Mouse (Mus musculus) natural killer cell, adult 2 months (primary cell): Measurements from ENCODE around the gene Icmt.

Experiments
- DNase-seq, 2 experiments: peaks; one replicate each; pipeline ENCODE4 v3.0.0; 2022; ENCODE audit warnings: low spot score in 2 of 2

The Icmt gene

GRCm38 (mm10) chr4:152338419-152339292 lies 41.6 kb downstream of the Icmt start, which contains the start of gene Chd5:
Chd5 (plus strand) TSS chr4:152338651.
- no peak for DNase-seq

GRCm38 (mm10) chr4:152339293-152339790 lies 42.3 kb downstream of the Icmt start:
- no peak for DNase-seq

DNA sequence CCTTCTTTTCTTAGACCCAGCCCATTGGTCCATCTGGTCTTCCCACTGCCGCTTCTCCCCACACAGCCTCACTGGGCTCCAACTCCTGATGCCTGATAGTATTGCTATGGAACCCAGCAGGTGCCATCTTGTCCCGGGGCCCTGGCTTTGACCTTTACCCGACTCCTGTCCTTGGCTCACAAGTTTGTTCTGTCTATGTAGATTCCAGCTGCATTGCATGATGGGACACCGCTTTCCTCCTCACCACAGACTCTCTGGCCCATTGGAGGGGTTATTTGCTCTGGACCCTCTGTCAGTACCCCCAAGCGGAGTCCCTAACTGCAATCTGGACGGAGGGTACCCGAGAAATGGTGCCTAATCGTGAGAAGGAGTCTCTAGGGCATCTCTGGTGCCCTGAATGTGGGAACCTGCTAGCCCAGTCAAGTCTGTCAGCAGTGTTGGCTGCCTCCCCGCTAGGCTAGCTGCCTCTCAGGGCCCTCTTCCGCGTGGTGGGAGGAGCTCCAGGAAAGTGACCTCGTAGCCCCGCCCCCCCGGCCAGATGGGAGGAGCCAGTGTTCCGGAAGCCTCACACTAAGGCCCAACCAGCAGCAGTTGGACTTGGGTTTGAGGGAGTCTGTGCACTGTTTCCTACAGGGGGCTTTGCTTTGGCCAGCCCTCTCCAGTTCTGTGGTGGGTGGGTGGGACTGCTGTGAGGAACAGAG lies 43.7 kb downstream of the Icmt start:
- peak; percentile 26 to 31 for DNase-seq

DNA sequence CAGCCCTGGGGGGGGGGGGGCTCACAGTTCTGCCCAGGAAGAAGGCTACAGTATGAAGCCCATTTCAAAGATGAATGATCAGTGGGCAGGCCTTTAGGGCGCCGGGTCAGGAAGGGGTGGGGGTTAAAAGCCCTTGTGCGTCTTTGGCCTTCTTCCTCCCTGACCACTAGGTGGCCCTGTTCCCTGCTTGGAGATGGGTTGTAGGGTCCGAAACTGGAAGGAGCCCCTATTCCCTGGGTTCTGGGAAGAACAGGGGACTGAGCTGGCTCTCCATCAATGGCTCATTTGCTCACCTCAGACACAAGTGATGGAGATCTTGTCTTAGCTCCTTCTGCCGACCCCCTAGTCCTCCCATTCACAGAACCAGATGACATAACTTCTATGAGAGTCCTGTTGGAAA lies 46.3 kb downstream of the Icmt start:
- peak; percentile 19 to 29 for DNase-seq

- no peak for DNase-seq
Measured at GRCm38 (mm10) chr4:152344651-152345050, 47.6 kb downstream of the Icmt start.

DNA sequence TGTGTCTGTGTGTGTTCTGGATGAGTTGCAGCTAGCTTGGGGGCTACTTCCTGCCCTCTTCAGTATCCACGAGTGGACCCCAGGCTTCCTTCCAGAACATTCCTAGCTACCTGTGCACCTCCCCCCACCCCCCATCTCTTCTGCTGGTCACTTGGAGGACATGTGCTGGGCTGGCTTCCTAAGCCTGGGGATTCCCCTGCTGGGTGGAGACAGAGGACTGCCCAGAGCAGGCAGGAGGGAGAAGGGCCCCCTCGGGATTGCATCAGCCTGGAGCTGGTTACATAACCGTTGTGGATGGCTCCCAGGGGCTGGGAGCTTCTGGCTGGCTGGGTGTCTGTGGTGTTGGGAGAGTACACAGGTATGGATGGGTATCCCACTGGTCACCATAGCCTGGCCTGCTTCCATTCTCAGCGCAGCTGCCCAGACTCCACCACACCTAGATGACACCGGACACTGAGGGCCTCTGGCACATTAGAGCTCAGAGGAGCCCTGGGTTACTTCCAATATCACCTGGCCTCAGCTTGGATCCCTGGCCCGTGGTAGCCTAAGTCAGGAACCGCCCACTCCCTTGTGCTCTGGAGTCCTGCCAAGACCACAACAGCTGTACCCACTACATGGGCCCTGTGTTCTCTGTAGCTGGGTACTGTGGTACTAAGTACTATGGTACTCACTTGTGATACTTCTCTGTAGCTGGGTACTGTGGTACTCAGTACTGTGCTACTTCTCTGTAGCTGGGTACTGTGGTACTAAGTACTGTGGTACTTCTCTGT lies 48.3 kb downstream of the Icmt start:
- no peak for DNase-seq

DNA sequence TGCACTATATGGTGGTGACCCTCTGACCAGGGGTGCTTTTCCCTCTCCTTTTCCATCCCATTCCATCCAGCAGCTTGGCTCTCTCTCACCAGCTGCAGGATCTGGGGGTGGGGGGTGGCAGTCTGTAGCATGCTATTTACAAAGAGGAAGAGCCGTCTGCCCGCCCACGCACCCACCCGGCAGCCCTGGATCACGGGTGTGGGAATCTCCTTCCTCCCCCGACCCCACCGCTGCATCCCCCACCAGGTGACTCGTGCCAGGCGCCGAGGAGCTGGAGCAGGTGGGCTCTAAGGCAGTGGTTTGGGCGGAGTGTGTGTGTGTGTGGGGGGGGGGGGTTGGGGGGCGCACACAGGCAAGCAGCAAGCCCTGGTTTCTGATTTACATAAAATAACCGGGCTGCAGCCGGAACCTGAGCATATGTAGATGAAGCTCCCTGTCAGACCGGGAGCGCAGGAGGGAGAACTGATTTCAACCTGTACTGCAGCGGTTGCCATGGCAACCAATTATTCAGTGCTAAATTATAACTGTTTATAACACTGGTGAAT lies 52.9 kb downstream of the Icmt start:
- DNase-seq: no peak

DNA sequence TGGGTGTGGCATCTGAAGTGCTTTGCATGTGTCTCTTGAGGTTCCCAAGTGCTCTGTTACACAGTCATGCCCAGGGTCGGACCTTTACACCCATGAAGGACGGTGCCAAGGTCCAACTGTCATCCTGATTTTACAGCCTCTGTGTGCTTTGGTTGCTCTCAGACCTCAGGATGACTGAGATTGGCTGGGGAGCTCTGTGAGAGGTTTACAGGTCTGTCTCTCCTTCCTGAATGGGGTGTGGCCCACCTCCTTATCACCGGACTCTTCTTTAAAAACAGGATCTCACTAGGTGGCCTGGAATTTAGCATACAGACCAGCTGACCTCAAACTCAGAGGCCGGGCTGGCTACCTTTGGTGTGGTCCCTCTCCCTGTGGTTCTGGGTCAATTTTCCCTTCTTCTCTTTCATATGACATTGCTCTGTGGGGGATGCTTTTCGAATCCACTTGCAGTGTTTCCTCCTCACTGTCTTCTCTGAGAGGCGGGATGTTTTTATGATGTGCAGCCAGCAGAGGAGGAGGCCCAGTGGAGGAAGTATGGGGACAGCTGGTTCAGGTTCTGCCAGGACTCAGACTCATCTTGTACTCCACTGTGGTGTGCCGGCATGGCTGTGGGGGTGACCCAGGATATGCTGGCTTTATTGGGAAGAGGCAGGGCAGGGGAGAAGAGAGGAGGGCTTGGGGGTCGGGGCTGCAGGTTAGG lies 53.8 kb downstream of the Icmt start:
- no peak for DNase-seq

GRCm38 (mm10) chr4:152351422-152352305 lies 54.6 kb downstream of the Icmt start:
- DNase-seq: no peak

DNA sequence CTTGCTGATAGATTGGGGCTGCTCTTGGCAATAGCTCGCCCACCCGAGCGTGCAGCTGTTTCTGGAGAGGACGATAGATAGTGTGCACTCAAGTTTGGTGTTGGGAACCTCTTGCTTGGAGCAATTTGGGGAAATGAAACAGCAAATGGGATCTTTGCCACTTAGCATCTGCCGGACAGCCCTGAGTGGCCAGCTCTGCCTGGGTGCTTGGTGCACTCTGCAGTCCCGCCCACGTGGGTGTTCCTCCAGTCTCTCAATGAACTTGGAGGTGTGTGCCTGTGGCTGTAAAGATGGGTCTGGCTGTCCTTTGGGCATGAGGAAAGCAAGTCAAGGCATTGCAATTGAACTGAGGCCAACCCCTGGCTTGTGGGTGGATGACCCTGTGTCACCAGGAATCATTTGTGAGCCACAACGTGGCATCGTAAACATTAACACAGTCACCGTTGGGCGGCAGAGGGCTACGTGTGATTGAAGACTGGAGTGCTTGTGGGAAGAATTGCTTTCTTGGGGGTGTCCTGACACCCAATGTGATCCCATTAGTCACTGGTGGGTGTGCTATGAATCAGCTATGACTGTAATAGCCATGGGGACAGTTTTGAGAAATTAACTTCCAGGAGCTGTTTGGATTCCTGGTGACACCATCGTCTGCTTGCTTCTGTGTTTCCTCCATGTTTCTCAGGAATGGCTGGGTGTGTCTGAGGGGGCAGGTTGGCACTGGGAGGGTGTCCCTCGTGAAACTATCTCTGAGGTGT lies 57.0 kb downstream of the Icmt start:
- no peak for DNase-seq

DNA sequence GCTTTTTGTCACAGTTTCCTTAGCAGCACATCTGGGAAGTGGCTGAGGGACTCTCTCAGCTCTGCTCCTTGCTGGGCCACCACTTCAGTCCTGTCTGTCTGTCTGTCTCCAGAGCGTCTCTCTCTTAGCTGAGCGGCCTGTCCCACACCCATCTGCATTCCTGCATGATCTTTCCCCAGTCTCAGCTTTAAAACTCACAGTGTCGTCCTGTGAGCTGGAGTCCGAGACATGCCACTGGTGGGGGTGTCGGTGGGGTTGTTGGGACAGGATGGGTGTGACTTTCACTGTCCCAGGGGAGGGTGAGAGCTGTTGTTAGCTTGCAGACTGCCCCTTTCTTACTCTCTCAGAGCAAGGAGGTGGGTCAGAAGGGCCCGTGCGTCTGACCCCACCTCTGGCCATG lies 58.6 kb downstream of the Icmt start:
- DNase-seq: no peak
